Mouse (Mus musculus) heart, adult 8-10 months (tissue): ENCODE data around the gene Gadd45g. TPM values are rescaled to one million over a fixed set of nuclear protein-coding genes. Genes with fewer than 3 reads are reported as not detected.

Source experiments
- DNase-seq: peaks from one replicate; pipeline ENCODE4 v3.0.0; 2022; ENCODE audit warnings: low spot score
- total RNA-seq, 4 experiments: library from RNA; stranded (reverse); gene quantifications; 2 replicates each; pipeline ENCODE4 v1.2.4; 2022

The Gadd45g gene
- total RNA-seq: 10 to 100 TPM in 2 of 4 experiments, 1 to 10 TPM in 2; 8.6 to 18.9 (median 10.7) TPM

DNA sequence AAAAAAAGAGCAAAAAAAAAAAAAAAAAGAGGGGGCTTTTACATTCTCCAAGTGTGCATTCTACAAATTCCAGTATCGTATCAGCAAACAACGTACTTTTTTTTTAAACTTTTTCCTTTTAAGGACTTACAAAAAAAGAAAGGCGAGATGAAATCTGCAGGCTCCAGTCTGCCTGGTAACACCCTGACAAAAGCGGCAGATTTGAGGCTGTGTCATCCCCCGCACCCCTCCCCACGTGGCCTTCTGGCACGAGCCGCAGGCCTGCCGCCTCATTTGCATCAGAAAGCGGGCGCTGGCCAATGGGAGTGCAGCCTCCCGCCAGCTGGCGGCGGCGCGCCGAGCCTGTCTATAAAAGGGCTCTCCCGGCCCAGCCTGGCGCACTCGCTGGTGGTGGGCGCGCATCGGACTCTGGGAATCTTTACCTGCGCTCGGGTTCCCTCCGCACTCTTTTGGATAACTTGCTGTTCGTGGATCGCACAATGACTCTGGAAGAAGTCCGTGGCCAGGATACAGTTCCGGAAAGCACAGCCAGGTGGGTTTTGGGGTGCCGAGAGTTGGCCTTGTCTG is at the start of gene Gadd45g:
Gene Gadd45g (plus strand): TSS at position 378 of the 567 bp plus-strand sequence.
- DNase-seq: peak; percentile 92

DNA sequence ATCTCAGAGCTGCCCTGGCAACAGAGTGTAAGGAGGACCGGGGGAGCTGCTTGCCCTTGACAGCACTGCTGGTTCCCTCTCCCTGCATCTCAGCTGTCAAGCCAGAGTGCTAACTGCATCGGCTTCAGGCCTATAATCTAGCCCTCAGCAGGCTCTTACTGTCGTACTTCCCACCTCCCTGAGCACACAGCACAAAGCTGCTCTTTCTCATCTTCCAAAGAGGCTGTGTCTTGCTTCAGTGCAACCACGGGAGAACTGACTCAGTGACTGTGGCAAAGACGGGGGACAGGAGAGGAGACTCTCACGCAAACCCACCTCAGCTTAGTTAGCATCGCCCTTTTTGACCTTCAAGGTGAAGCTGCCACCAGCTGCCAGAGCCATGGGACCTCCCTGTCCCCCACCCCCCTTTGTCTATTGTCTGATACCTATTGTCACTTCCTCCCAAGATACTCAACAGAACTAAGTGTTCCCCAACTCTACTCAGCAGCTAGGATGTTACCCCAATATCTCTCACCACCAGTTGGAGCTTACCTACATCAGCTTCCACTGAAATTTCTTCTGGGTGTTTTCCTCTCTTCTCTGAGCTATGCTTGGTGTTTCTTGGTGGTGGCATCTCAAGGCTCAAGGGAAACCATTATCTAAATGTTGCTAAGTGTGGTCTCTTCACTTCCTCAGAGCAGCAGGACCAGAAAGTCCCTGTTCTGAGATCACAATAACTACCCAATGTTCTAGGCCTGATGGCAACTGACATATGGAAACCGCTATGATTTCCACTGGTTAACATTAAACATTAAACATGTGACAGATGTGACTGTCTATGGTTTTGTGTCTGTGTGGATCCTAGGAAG is 48.4 kb upstream of the Gadd45g start:
- DNase-seq: no peak

DNA sequence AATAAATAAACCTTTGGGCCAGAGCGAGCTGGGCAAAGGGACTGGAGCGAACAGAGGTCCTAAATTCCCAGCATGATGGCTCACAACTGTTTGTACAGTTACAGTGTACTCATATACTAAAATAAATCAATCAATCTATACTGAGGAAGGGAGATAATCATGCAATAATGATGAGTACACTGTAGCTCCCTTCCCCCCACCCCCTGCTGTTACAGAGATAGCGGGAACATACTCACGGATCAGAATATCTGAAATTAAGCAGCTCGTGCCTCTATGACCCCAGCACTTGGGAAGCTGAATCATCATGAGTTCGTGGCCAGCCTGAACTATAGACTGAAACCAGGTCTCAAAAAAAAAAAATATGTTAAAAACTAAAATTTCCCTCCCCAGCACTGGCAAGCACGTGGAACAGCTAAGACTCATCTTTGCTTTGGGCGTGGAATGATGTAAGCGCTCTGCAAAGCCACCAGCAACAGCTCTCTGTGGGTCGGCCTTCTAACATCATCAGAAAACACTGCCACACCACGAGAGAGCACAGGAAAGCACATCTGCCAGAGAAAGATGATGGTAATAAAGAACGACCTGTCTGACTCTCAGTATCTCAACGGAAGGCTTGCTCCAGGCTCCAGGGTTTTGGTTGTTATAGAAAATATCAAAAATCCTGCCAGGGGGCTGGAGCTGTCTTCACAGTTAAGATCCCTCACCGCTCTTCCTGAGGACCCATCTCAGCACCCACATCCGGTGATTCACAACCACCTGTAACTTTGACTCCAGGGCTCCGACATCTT is 46.5 kb upstream of the Gadd45g start:
- DNase-seq: no peak

DNA sequence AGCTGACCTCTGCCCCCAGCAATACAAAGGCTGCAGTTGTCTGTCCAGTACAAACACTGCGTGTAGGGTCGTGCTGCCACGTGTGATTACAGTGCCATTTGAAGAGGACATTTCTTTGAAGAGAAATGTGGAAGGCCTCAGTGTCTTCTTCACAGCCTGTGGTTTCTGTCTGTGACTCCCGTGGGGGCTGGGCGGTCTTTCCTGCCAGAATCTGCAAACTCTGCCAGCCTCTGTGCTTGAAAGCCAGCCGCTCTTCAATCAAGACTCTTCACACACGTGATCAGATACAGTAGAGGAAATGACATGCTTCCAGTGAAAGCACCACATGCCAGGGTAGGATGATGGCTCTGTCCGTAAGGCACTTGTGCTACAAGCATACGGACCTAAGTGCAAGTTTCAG is 45.6 kb upstream of the Gadd45g start:
- DNase-seq: no peak

DNA sequence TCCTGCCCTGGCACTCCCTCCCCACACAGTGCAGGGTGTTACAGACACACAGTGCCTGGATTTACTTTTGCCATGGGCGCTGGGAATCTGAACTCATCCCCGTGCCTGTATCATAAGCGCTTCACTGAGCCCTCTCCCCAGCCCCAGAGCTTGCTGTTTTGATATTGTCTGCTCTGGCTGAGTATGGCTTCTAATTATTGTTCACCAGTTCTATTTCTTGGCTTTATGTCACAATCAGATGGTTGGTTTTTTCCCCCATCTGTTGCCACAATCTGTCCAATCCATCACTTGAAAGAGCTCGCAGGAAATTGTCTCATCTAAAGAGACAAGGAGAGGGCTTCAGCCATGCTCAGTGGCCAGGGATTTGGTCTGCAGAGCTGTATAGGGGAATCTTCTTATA is 40.8 kb upstream of the Gadd45g start:
- no peak for DNase-seq

DNA sequence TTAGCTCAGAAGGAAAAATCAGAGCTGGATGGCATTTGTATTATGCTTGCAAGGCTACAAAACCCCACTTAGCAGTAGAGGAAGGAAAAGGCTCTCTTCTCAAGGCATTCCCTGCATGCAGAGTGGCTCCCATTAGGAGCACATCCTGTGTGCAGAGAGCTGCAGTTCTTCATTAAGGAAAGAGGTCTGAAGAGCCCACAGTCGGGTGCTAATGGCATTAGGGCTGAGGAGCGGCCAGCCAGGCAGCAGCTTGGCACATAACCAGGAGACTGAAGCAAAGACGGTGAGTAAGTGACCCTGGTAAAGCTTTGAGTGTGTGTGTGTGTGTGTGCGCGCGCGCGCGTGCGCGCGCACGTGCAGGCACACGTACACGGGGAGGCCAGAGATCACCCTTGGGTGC is 40.3 kb upstream of the Gadd45g start:
- no peak for DNase-seq

DNA sequence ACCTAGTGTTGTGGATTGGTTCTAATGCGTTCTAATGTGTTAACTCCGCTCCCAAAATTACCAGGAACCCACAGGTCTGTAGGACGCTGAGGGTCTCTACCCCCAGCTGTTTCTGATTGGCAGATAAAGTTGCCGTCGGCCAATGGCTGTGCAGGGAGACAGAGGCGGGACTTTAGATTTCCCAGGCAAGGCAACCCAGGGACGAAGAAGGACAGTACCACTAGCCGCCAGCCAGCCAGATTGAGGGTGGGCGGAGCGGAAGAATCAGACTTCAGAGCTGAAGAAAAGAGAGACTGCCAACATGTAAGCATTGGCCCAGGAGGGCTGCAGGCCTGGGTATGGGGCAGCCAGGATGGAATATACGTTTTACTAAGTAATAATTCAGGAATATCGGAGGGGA is 38.3 kb upstream of the Gadd45g start:
- no peak for DNase-seq

DNA sequence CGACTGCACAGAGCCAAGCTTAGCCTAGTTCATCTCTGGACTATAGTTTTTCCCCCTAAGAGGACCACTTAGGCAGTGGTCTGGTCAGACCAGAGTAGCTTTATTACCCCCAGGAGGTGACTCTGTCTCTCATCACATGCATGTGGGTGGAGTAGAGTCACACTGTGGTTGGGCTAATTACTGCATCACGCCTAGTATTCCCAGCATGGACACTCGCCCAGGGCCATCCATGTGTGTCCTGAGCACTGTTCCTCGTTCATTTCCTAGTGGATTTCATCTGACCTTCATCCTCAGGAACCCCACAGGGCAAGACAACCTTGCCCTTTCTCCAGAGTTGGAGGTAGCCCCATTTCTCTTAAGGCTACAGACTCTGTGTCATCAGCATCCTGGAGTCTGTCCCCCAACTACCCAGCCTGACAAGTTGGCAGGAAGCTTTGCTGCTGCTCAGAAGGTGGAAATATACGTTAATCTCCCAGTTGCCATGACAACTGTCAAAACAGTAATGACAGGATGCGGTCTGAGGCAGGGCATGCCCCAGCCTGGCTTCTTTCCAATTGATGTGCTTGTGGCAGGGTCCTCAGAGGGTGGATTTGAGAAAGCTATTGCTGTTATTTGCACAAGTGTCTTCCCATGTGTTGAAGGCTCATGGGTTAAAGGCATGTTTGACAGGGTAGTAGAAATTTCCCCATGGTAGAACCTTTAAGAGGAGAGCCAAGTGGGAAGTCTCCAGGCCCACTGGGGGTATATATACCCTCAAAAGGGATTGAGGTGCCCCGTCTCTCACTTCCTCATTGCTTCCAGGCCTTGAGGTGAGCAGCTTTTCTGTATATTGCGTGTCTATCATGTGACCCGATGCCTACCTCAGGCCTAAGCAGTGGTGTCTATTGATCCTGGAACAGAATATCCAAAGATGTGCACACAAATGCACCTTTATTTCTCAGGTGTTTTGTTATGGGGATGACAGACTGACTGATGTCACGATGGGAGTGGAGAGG is 32.6 kb upstream of the Gadd45g start:
- no peak for DNase-seq

DNA sequence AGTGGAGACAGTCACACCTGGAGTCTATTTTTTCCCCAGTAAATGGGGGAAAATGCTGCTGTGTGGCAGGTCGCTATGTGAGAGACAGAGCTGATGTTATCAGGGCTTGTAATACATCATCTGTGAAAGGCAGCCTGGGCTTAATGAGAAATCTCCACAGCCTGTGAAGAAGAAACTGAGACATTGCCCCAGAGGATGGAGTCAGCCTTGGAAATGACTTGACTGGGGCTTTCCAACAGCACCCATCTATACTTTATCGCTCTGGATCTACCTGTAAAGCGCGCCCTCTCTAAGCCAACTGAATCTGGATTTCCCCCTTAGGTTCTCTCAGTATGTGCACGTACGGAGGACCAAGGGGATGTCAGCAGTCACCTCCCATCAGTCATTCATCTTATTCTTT is 31.8 kb upstream of the Gadd45g start:
- DNase-seq: no peak

DNA sequence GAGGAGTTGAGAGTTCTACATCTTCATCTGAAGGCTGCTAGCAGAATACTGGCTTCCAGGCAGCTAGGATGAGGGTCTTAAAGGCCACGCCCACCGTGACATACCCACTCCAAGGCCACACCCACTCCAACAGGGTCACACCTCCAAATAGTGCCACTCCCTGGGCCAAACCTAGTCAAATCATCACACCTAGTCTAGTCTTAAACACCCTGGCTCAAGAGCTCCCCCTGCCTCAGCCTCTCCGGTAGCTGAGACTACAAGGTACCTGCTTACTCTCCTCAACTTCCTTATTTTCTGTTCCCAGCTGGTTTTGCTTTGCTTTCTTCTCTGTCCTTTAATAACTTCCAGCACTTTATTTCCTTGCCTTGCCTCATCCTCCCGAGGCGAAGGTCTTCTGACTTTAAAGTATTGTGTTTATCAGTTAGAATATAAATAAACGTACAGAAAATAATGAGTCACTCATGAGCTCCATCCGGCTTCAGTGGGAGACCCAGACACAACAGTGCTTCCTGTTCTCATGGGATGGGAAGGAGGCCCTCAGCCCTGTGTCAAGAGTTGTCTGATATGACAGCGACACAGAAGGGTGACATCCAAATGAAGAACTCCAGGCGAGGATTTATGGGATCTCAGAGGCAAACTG is 30.5 kb upstream of the Gadd45g start:
- no peak for DNase-seq

DNA sequence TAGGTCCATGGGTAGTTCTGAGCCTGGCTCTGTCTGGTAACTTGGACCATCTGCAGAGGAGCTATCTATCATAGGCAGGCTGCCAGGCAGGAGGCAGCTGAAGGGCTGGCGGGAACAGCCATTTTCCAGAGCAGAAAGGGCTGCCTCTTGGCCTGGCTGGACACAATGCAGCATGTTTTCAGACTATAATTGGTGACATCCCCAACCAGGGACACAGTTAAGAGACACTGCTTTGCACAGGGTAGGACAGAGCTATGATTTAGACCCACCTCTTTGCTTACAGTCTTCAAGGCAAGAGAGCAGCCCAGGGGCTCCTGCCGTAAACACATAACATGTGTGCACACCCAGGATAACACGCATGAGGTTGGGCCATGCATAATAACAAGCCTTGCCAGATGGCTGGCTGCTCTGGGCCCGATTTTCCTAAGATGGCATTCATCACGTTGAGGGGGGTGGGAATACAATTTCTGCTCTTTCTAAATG is 29.9 kb upstream of the Gadd45g start:
- DNase-seq: no peak

DNA sequence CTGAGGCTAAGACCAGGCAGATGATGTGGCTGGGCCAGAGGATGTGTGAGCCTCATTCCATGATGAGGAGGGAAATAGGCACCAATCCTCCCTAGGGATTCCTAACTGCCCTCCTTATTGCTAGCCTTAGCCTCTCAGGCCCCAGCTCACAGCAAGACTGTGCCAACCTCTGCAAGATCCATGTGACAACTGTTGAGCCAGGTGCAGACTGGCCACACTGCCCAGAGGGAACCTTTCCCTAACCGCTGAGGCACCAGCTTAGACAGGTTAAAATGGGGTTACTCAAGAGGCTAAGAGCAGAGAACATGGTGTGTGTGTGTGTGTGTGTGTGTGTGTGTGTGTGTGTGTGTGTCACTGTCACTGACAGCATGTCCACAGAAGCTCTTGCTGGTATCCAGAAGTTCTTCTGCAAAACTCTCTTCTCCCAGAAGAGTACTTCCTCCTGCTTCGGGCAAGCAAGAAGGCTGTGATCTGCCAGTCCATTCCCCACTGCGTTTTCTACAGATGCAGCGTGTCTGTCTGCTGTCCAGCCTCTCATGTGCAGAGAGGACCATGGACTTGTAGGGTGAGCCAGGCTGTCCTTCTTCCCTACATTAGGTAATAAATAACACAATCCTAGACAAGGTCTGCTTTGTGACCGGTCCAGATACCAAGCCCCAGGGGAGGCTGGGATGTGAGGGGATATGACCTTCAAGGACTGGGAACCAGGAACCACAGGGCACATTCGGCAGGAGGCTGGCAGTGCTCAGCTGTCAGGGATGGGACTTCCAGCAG is 28.1 kb upstream of the Gadd45g start:
- DNase-seq: no peak

DNA sequence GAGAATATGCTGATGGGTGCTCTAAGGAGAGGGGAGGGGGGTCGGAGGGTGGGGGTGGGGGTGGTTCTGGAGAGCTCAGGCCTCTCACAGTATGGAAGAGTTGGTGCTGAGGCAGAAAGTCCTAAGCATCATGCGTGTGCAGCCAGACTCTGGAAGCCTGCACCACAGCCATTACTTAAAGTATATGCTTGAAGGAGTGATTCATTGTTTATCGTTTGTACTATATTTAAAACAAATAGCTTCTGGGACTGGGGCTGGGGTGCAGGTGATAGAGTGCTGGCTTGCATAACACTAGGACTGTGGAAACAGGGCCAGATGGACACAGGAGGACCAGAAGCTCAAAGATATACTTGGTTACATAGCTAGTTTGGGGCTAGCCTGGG is 27.5 kb upstream of the Gadd45g start:
- no peak for DNase-seq

DNA sequence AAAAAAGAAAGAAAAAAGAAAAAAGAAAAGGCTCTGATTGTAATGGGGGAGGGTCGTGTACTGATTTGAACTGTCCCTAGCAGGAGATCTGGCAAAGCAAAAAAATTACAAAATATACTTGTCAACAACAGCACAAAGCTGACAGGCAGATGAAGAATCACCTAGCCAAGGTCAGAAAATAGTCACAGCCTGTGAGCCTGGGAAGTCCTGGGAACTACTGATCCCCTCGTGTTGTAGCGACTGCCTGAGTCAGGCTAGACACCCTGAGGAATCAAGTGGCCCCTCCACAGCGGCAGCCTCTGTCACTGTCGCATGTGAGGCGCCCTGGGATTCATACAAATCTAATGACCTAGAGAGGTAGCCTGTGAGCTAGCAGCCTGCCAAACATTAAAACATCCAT is 27.1 kb upstream of the Gadd45g start:
- DNase-seq: no peak

DNA sequence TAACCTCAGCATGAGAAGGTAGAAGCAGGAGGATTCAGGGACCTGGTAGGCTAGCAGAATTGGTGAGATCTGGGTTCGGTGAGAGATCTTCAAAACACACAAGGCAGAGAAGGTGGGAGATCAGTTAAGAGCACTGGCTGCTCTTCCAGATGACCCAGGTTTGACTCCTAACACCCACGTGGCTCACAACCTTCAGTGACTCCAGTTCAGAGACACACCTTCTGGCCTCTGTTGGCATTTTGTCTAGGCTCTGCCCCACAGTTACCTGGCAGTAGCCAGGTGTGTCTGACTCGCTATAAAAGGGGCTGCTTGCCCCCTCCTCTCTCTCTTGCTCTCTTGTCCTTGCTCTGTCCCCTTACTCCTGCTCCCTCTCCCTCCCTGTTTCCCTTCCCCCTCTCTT is 24.5 kb upstream of the Gadd45g start:
- DNase-seq: no peak

DNA sequence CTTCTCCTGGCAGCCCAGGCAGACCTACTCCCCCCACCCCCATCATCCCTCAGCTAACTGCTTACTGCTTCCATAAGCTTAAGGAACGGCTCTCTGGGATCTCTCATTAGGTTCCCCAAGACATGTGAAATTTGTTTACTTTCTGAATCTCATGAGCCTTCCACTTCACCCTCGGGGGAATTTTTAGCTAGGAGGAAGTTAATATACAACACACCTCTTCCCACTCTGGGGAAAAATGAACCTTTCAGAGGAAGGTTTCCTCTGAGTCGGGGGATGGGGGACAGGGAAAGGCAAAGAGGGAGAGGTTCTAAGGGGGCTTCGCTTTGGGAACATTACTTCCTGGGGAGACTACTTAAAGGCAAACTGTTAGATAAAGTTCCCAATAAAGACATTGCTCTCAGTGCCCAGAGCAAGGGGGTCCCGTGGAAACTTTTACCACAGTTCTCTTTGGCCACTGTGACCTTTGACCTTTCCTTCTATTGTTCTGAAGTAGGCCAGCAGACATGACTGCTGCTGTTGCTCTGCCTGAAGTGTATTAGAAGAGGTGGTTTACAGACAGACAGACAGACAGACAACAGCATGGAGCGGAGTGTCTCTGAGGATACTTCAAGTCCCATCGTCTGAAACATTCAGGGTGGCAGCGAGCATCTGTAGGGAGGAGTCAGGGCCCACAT is 22.5 kb upstream of the Gadd45g start:
- DNase-seq: no peak

DNA sequence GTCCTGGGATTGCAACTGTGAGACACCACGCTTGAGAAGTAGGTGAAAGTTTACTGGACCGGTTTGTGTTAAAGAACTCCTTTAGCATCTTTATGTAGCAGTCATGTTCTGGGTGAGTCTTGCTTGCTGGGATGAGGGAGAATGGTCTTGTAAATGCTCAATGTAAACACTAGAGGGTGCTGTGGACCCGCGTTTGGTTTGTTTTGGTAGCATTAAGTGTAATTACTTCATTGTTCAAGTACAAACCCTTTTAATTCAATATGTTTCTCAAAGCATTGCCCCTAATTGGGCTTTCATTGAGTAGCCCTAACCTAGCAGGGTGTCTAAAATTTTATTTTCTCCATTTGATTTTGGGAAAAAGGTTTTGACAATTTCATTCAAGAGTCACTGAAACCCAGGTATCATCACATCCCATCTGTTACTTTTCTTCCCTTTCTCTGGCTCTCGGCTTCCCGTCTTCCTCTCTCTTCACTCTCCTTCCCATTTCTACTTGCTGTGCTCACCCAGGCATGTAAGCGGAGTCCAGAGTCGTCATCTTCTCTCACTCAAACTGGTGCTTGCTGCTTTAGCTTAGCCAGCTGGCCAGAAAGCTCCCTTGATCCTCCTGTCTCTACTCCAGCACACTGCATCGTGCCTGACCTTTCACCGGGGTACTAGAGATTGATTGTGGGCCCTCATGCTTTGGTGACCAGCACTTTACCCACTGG is 15.6 kb upstream of the Gadd45g start:
- no peak for DNase-seq

DNA sequence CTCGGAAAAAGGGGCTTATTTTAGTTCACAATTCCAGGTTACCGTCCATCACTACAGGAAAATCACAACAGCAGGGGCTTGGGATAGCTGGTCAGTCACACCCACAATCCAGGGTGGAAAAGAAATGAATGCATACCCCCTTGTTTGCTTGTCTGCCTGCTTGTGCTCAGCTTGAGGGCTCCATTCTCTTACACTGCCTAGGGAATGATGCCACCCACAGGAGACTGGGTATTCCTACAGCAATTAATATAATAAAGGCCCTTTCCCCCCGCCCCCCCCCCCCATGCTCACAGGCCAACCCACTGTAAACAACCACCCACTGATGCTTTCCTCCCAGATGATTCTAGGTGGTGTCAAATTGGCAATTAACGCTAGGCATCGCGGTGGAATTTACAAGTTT is 14.0 kb upstream of the Gadd45g start:
- DNase-seq: no peak

DNA sequence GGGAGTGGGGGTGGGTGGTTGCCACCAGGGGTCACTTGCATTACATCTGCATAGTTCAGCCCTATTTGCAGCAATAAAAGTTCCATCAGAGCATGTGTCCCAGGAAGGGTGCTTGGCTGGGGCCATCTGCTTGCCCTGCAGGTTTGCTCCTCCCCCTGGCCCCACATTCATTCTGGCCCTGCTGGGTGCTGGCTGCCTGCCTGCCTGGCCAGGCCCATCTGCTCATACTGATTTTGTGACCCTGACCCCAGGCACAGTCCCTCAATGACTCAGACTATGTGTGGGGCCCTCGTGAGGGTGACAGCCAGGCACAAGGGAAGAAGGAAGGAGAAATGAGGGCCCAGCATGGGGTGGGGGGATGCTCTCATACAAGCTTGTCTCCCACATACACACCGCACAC is 12.9 kb upstream of the Gadd45g start:
- no peak for DNase-seq
